Mouse (Mus musculus) thymus, adult 2 months (tissue): ENCODE measurements around the gene Clasp1.

Source experiments
- CTCF ChIP-seq: fragments of 200-500 bp; IDR thresholded peaks from 2 replicates; pipeline ENCODE4 v1.5.1; 2012; ENCODE audit warnings: mild to moderate bottlenecking, control low read depth, low read length, moderate library complexity, borderline replicate concordance; ENCODE audit not compliant: control insufficient read depth, poor library complexity, insufficient read depth; ENCODE audit errors: extremely low read depth
- POLR2A ChIP-seq: fragments of 200-500 bp; IDR thresholded peaks from 2 replicates; pipeline ENCODE4 v1.6.1; 2012; ENCODE audit warnings: mild to moderate bottlenecking, low read length, control low read depth, moderate library complexity; ENCODE audit not compliant: control insufficient read depth, poor library complexity, insufficient read depth; ENCODE audit errors: extremely low read depth

GRCm38 (mm10) chr1:118435001-118435473, 46.2 kb downstream of the Clasp1 start:
- TF ChIP-seq CTCF (no peak), POLR2A (no peak)
